Mouse (Mus musculus) cerebellum, postnatal 10 days (tissue): ENCODE data around the gene Ubash3b.
A peak's percentile ranks its signal among the peaks of the same experiment; 100 is the strongest.

Source experiments
- DNase-seq, 2 experiments: peaks; one replicate each; pipeline ENCODE4 v3.0.0; 2021; ENCODE audit warnings: mixed read lengths in 2 of 2

The Ubash3b gene

GRCm38 (mm10) chr9:41130563-41130962 lies 30.9 kb downstream of the Ubash3b start:
- DNase-seq = no peak

DNA sequence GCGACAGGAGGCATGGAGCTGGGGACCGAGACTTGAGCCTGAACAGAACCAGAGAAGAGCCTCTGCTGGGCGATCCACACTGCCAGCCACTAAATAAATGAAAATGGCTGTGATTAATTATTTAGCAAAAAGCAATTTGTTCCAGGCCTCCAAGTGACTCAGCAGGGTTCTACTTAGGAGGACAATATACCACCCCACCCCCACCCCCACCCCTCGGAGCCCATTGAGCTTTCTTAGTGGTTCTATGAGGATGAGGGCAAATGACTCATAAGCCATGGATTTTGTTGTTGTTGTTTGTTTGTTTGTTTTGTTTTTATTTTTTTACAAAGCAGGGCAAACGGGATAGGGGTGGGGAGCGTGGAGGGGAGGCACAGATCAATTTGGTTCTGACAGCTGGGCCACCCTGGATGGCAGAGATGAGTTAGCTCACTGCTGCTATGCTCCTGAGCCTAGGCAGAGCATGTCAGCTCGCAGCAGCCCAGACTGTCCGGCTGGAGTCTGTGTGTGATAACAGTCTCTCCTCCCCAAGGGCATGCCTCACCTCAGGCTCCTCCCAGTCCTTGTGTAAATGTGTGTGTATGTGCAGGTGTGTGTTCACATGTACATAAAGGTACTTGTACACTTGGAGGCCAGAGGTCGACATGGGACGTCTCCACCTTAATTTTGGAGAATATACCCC lies 31.6 kb downstream of the Ubash3b start:
- no peak for DNase-seq

DNA sequence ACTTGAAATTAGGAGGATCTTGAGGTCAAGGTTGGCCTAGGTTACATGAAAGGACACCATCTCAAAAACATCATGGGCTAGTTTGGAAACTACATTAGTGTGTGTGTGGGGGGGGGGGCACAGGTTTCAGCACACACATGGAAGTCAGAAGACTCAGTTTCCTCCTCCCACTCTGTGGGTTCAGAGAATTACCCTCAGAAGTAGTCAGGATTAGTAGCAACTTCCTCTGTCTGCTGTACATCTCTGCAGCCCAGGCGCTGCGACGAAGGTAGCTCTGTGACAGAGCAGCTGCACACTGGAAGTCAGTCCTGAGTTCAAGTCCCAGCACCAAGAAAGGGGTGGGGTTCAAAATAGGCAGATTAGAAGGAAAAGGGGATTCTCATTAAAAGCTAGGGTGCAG lies 32.2 kb downstream of the Ubash3b start:
- DNase-seq = no peak

- DNase-seq = no peak
Measured at GRCm38 (mm10) chr9:41126723-41127122, 34.8 kb downstream of the Ubash3b start.

- no peak for DNase-seq
Measured at GRCm38 (mm10) chr9:41124305-41124704, 37.2 kb downstream of the Ubash3b start.

- peak; percentile 73 to 79 for DNase-seq
Measured at GRCm38 (mm10) chr9:41122390-41123110, 38.9 kb downstream of the Ubash3b start.

- DNase-seq = peak; percentile 37 to 39
Measured at GRCm38 (mm10) chr9:41121701-41122354, 39.7 kb downstream of the Ubash3b start.

DNA sequence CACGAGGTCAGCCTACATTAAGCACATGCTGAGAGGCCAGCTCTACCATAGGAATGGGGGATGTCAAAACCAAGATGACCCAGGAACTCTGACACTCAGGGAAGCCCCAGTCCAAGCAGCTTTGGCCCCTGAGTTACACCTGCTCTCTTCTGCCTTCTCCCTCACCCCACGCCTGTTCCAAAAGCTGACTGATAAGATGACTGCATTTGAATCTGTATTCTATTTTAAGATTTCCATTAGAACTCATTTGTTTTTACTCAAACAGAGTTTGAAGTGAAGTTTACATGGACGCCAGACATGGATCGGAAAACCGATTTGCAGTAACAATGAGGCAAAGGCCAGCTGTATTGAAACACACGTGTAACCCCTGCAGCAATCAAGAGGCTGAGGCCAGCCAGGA lies 41.5 kb downstream of the Ubash3b start:
- DNase-seq = no peak

- peak in 1 of 2 experiments; percentile 35 for DNase-seq
Measured at GRCm38 (mm10) chr9:41118065-41118464, 43.4 kb downstream of the Ubash3b start.

- DNase-seq = no peak
Measured at GRCm38 (mm10) chr9:41116126-41116525, 45.4 kb downstream of the Ubash3b start.

DNA sequence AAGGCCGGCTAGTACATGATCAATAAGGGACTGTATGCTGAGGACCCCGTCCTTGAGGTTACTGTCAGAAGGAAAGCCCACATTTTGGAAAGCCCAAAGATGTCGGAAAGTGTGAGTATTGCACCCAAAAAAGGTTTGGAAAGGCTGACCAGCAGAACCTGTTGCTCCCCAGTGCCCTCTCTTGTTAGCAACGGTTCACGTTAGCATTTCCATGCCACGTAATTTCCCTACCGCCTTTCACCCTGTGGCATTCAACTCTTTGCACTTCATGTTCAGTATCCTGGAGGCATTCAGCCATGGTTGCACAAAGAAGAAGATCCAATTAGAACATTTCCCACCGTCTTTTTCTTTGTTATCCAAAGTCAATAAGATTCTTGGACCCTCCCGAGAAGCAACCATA lies 47.1 kb downstream of the Ubash3b start:
- DNase-seq = no peak

GRCm38 (mm10) chr9:41109749-41110148 lies 51.7 kb downstream of the Ubash3b start:
- no peak for DNase-seq

- peak; percentile 74 to 81 for DNase-seq
Measured at GRCm38 (mm10) chr9:41108324-41109180, 52.9 kb downstream of the Ubash3b start.

- DNase-seq = no peak
Measured at GRCm38 (mm10) chr9:41105201-41105643, 56.3 kb downstream of the Ubash3b start.

DNA sequence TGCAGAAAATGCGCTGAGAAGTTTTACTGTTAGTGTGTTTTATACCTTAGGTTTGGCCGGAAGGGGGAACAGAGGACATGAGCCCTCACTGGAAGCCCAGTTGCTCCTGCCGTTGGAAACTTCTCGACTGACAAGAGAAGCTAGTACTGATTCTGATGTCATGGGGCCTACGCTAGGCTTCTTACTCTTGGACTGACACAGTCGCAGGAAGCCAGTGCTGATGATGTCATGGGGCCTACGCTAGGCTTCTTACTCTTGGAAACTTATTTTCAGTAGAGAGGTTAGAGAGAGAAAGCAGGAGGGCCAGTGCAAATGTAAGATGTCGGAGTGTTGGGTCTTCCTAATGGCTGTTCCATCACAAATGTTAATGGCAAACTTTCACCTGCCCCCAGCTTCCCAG lies 57.8 kb downstream of the Ubash3b start:
- DNase-seq = no peak

- no peak for DNase-seq
Measured at GRCm38 (mm10) chr9:41102613-41103012, 58.9 kb downstream of the Ubash3b start.

- DNase-seq = no peak
Measured at GRCm38 (mm10) chr9:41099897-41100296, 61.6 kb downstream of the Ubash3b start.

DNA sequence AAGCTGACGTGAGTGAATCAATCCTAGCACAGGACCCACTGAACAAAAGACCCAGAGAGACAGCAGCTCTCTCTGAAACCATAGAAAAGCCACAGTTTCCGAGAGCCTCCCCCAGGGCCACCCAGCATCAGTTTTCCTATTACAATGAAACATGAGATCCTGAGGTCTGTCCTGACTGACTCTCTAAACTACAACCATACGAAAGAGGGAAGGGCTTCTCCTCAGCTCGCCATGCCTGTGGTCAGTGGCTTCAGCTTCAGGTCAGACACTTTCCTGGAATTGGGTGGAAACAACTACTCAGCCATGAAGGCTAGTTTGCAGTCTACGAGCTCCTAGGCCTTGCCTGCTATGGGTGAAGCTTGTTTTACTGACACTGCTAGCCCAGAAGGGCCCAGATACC lies 62.4 kb downstream of the Ubash3b start:
- no peak for DNase-seq

DNA sequence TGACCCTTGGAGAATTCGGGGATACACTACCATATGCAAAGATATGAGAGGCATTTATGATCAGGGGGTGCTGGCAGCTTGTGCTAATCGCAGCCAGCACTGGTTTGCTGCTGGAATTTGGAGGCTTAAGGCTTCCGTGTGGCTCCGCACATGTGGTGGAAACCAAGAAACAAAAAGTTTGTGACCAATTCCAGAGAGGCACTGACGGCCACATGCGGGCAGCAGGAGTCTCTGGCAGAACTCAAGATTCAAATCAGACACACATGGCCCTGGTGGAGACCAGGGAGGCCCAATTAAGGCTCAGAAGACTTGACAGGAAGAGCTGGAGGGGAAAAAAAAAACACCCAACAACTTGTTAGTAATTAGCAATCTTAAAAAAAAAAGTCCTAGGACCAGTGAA lies 63.4 kb downstream of the Ubash3b start:
- DNase-seq = no peak

GRCm38 (mm10) chr9:41091993-41092392 lies 69.5 kb downstream of the Ubash3b start:
- no peak for DNase-seq

GRCm38 (mm10) chr9:41091187-41091586 lies 70.3 kb downstream of the Ubash3b start:
- no peak for DNase-seq

DNA sequence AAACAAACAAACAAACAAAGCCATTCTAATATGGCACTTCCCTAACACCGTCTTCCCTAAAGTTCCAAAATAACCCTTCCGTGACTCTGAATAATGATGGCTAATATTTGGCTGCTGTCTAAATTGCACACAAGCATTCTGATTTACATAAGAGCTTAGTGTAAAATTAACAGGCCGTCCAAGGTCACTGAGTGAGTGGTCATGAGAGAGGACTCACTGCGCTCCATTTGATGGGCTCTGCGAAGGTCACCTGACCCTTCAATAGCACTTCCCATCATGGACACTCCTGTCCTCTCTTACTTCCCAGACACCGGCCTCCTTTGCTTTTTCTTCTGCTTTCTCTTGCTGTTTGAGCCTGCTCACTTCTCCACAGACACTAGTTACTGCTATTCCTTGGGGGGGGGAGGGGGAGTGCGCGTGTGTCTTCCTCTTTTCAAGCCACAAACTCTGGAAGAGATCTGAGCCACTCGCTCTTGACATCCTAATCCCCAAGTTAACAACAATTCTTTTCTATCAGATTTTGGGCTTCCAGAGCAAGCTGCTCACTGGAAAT lies 73.6 kb downstream of the Ubash3b start:
- DNase-seq = no peak
